Mouse (Mus musculus) testis, adult 2 months (tissue): ENCODE measurements at regions not wholly inside any gene's neighbourhood (a gene's known extent, or its start where the extent isn't known, plus 50 kb on each side); places are given as distances from the start of the nearest gene placed in this dataset.

ENCODE experiments used
- CTCF ChIP-seq: fragments of 200-500 bp; IDR thresholded peaks from 2 replicates; pipeline ENCODE4 v1.5.1; 2012; ENCODE audit warnings: low read depth, mild to moderate bottlenecking, inconsistent platforms, low read length, moderate library complexity; ENCODE audit not compliant: control insufficient read depth, insufficient read depth, insufficient replicate concordance
- POLR2A ChIP-seq: fragments of 200-500 bp; IDR thresholded peaks from 2 replicates; pipeline ENCODE4 v1.6.1; 2012; ENCODE audit warnings: low read depth, mild to moderate bottlenecking, inconsistent platforms, low read length, moderate library complexity; ENCODE audit not compliant: control insufficient read depth

DNA sequence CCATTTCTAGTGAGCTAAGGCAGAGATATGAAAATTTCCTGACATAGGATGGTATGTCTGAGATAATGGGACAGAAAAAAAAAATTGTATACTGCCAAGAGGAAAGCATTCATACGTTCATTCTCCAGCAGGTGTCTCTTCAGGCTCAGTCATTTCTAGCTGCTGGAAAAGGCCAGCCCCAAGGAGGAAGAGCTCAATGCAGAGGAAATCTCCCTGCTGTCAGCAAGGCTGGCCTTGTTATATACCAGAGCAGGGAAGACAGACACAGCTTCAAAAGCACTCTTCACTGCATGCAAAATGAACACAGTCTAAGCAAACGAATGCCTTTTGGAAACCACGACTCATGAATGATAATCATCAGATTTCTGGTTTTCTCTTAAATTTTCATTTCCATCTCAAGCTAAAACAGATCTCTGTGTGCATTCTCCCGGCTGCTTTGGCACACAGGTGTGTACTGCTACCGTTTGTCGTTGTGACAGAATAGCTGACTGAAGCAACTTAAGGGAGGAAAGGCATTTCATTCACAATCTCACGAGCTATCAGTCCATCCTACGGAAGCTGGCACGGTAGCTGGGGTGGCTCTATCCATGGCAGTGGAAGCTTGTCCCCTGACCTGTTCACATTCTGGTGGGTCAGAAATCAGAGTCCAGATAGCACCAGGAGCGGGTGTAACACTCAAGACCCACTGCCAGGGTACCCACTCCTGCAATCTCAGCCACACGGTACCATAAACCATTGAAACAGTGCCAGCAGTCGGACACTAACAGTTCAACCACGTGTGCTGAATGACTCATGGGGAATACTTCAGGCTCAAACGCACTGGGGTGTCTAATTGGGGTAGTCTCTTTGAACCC lies 701.4 kb downstream of the Poteg start:
- TF ChIP-seq POLR2A = no peak
- no peak for TF ChIP-seq CTCF
